Mouse (Mus musculus) lung, postnatal 0 days (tissue): ENCODE measurements at regions not wholly inside any gene's neighbourhood (a gene's known extent, or its start where the extent isn't known, plus 50 kb on each side); places are given as distances from the start of the nearest gene placed in this dataset.

Source experiments
- CTCF ChIP-seq: IDR thresholded peaks from 2 replicates; pipeline ENCODE4 v1.5.1; 2016; ENCODE audit warnings: antibody characterized with exemption, mild to moderate bottlenecking
- EP300 ChIP-seq: IDR thresholded peaks from 2 replicates; pipeline ENCODE4 v1.6.1; 2016; ENCODE audit warnings: antibody characterized with exemption, mild to moderate bottlenecking, control low read depth

DNA sequence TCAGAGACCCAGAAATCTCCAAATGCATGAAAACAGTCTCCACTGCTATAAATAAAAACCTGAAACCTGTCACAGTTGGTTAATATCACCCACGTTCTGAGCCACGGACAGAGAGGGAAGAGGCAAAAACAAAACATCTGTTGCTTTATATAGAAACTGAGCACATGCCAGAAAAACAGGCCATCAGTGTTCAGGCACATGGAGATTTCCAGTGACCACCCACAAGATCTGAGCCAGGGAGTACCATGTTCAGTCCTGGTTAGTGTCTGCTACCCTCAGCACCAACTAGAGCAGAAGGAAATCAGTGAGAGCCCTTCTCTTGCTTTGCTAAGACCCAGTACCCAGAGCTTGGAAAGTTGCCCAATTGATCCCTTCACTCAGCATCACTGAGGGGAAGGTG is 75.7 kb upstream of the Arhgap11a start:
- TF ChIP-seq CTCF (no peak), EP300 (no peak)
